Mouse (Mus musculus) hematopoietic stem cell, adult 5-6 weeks (primary cell): Measurements from ENCODE around the gene Abr. TPM values are rescaled to one million over a fixed set of nuclear protein-coding genes. Genes with fewer than 3 reads are reported as not detected.

ENCODE experiments used
- ATAC-seq, 2 experiments: fragments of 125-278 bp in 1 of 2; replicated peaks in 1 of 2; 2 replicates each; pipeline ENCODE4 v1.8.0; 2016 to 2017; ENCODE audit warnings: inconsistent platforms in 2 of 2, mild to moderate bottlenecking in 2 of 2, moderate number of reproducible peaks in 2 of 2, low read depth in 1 of 2, moderate TSS enrichment in 1 of 2; ENCODE audit not compliant: low FRiP score in 2 of 2, poor library complexity in 2 of 2, severe bottlenecking in 2 of 2, insufficient read depth in 1 of 2, low TSS enrichment in 1 of 2
- total RNA-seq: library from RNA; stranded (forward); fragments of 172-1452, 232-1000 nt; gene quantifications from 2 replicates; pipeline ENCODE4 v1.2.3, GENCODE M21; 2017

Abr gene
- total RNA-seq, result 52.9 and 68.3 TPM in 2 replicates

DNA sequence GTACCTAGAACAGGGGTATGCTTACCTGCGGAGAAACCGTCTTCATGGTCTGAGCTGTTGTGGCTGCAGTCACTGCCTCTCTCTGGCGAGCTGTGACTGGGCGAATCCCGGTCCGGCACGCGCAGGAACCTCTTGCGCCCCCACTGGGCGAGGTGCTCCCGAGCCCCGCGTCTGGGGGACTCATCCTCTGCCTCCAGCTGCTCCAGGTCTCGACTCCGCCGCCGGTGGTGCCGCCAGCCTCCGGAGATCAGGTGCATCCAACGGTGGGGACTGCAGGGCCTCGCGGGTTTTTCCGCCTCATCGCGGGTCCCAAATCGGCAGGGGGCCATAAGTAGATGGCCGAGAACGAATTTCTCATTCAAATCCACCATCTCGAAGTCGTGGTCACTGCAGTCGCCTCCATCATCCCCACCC, at the start of gene Abr:
Abr (minus strand) TSS at position 163 of the 414 bp plus-strand sequence.
- no peak; a peak in 1 of 4 replicates for ATAC-seq

- ATAC-seq, result peak in 1 of 2 experiments; percentile 22; a peak in 2 of 4 replicates
These were observed 45.7 kb upstream of the Abr start for GRCm38 (mm10) chr11:76667807-76668206.

- 0 out of 4 replicates have a peak, but pooled peaks of 1 of the 2 experiments have one; percentile 27 for ATAC-seq
These were observed 44.0 kb upstream of the Abr start for GRCm38 (mm10) chr11:76666002-76666649.

GRCm38 (mm10) chr11:76661790-76662468, 39.8 kb upstream of the Abr start:
- no peak for ATAC-seq

GRCm38 (mm10) chr11:76659138-76659930, 37.2 kb upstream of the Abr start:
- ATAC-seq, result no peak

- ATAC-seq, result no peak
These were observed 35.4 kb upstream of the Abr start for GRCm38 (mm10) chr11:76657450-76657970.

- ATAC-seq, result peak in 1 of 2 experiments; percentile 49; a peak in 1 of 4 replicates
These were observed 33.0 kb upstream of the Abr start for GRCm38 (mm10) chr11:76655106-76655505.

DNA sequence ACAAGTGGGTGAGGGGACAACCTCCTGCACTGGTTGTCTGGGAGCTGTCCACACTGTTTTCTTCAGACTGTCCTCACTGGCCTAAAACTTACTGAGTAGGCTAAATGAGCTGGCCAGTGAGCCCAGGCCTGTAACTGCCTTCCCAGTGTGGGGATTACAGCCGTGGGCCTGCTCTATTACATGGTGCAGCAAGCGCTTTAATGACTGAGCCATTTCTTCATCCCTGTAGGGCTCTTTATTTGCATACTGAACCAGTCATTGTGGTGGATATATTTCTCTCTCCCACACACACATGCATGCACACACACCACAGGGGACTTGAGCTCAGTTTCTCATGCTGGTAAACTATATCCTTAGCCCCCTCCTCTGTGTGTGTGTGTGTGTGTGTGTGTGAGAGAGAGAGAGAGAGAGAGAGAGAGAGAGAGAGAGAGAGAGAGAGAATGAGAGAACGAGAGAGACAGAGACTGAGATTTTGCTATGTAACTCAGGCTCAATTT, 30.8 kb upstream of the Abr start:
- ATAC-seq, result no peak

GRCm38 (mm10) chr11:76650862-76651560, 28.9 kb upstream of the Abr start:
- no peak for ATAC-seq

DNA sequence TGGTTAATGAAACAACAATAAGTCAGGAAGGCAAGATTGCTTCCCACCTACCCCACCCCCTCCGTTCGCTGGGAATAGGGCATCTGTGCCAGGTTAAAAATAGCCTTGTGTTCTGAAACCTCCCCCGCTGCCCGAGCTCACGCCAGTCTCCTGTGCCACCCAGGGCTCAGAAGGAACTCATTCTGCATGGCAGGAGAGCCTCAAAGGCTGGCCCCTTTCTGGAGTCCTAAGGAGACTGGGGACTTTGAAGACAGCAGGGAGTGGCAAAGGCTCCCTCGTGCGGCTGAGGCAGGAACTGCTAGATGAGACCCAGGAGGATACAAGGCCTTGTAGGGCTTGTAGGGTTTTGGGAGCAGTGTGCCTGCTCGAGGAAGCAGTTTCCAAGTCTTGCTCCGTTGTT, 25.4 kb upstream of the Abr start:
- peak; percentile 69 to 77 for ATAC-seq

DNA sequence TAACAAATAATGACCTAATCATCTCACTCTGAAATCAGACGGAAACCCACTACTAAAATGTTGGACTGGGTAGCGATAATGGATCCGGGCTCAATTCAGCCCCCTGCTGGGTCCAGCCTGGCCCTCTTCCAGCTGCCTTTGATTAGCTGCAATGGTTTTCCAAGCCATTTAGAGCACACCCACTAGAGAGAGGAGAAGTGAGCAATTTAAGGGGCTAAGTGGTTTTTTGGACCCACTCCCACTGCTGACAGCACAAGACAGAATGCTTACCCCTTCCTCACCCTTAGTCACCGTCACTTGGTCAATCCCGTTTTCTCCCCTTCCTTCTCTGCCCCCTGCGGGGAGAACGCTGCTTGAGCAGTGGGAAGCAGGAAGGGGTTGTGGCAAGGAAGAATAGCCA, 24.9 kb upstream of the Abr start:
- no peak for ATAC-seq

DNA sequence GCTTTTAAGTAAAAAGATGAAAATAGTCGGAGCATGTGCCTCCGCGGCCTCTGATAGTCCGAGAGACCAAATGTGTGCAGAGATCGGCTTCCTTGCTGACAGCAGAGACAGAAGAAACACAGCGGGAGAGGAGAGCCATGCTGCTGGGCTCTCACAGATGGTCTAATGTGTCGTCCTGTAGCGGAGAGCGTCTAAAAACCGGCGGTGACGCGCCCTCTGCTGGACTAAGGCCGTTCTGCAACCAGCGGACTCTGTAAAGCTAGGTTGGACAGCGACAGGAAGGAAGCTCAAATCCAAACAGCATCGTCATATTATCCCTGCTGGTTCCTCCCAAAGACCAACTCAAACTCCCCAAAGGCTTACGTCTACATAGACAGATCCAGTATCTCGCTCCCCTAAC, 23.8 kb upstream of the Abr start:
- peak; percentile 75 to 80; a peak in 3 of 4 replicates for ATAC-seq

- ATAC-seq, result no peak; a peak in 1 of 4 replicates
These were observed 22.9 kb upstream of the Abr start for GRCm38 (mm10) chr11:76645036-76645435.

GRCm38 (mm10) chr11:76644257-76644656, 22.1 kb upstream of the Abr start:
- ATAC-seq, result no peak

DNA sequence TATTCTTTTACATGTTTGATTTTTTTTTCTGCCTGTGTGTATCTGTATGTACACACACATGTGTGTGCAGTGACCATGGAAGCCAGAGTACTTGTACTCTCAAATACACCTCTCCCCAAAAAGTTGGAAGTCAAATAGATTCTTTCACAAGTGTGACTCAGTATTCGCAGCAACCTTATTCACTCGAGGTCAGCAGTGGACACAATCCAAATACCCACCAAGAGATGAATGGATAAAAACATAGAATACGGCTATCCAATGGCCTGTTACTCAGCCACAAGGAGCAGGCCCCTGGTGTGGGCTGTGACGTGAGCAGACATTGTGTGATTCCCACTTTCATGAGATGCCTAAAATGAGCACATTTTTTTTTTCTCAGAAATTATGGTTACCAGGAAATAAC, 18.1 kb upstream of the Abr start:
- no peak for ATAC-seq

DNA sequence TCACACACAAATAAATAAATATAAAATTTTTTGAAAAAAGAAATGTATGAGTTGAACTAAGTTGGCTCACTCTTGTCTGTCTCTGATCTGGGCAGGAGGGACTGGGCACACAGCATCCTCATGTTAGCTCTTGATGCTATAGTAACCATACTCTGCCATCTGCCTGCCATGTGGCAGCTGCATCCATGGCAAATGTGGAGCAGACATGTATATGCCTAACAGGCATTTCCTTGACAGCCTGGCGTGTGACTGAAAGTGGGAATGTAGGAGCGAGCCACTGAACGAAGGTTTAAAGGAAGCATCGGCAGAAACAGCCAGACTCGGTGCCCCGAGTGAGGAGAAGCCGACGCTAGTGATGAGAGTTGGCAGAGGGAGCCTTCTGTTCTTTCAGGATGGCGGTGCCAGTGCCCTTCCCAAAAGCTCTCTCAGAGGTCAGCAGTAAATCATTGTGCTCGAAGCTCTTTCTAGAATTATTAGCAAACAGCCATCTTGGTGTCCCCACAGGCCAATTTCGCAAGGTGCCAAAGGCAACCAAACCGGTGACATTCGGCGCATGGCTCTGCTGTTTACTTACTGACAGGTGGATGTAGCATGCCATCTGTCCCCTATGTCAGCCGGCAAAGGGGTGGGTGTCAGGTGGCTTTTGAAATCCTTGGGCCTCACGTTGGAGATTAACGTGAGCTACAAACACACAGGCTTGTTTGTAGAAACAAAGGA, 17.3 kb upstream of the Abr start:
- ATAC-seq, result no peak

DNA sequence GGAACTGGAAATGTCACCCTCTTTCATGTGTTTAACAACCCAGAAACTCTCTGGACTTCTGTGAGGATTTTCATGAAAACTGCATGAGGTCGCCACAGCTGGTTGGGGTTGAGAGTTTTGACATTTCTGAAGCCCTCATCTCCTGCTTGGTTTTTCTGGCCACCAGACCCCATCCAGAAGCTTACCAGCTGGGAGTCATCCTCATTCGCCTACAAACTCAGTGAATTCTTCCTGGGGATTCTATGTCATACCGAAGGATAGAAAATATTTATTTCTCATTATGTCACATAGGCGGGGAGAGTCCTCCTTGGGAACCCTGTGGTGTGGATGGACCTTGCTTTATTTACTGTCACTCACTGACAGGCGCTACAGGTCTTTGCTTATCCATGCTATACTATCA, 8.4 kb upstream of the Abr start:
- ATAC-seq, result no peak
